Mouse (Mus musculus) lung, postnatal 4 days (tissue): ENCODE measurements around the gene Cacng8.

ENCODE experiments used
- DNase-seq, 2 experiments: peaks; one replicate each; pipeline ENCODE4 v3.0.0; 2021

Cacng8 gene

GRCm38 (mm10) chr7:3439984-3440383, 49.5 kb downstream of the Cacng8 start:
- no peak for DNase-seq

- DNase-seq: peak; percentile 12 to 41
Measured at GRCm38 (mm10) chr7:3440526-3440925, 50.0 kb downstream of the Cacng8 start.

- DNase-seq: peak; percentile 40 to 44
Measured at GRCm38 (mm10) chr7:3442476-3443062, 52.1 kb downstream of the Cacng8 start.

GRCm38 (mm10) chr7:3444678-3445077, 54.2 kb downstream of the Cacng8 start:
- no peak for DNase-seq

- no peak for DNase-seq
Measured at GRCm38 (mm10) chr7:3446584-3446983, 56.1 kb downstream of the Cacng8 start.

- no peak for DNase-seq
Measured at GRCm38 (mm10) chr7:3447026-3447425, 56.5 kb downstream of the Cacng8 start.

GRCm38 (mm10) chr7:3448737-3449454, 58.4 kb downstream of the Cacng8 start:
- peak; percentile 57 to 78 for DNase-seq

GRCm38 (mm10) chr7:3450671-3451070, 60.2 kb downstream of the Cacng8 start:
- no peak for DNase-seq

GRCm38 (mm10) chr7:3451161-3451560, 60.7 kb downstream of the Cacng8 start:
- no peak for DNase-seq

- DNase-seq: no peak
Measured at GRCm38 (mm10) chr7:3452821-3453485, 62.5 kb downstream of the Cacng8 start.

GRCm38 (mm10) chr7:3453486-3454183, 63.2 kb downstream of the Cacng8 start:
- no peak for DNase-seq

- DNase-seq: no peak
Measured at GRCm38 (mm10) chr7:3457111-3457840, 66.8 kb downstream of the Cacng8 start.

- no peak for DNase-seq
Measured at GRCm38 (mm10) chr7:3457841-3458217, 67.3 kb downstream of the Cacng8 start.

GRCm38 (mm10) chr7:3460261-3460660, 69.8 kb downstream of the Cacng8 start:
- DNase-seq: no peak

- no peak for DNase-seq
Measured at GRCm38 (mm10) chr7:3463306-3463705, 72.8 kb downstream of the Cacng8 start.
